Mouse (Mus musculus) adrenal gland, adult (tissue): ENCODE measurements at regions not wholly inside any gene's neighbourhood (a gene's known extent, or its start where the extent isn't known, plus 50 kb on each side); places are given as distances from the start of the nearest gene placed in this dataset.

Experiments used
- DNase-seq, 2 experiments: peaks; one replicate each; pipeline ENCODE4 v3.0.0; 2022 to 2023; ENCODE audit warnings: low spot score in 1 of 2; ENCODE audit not compliant: inconsistent age in 2 of 2

DNA sequence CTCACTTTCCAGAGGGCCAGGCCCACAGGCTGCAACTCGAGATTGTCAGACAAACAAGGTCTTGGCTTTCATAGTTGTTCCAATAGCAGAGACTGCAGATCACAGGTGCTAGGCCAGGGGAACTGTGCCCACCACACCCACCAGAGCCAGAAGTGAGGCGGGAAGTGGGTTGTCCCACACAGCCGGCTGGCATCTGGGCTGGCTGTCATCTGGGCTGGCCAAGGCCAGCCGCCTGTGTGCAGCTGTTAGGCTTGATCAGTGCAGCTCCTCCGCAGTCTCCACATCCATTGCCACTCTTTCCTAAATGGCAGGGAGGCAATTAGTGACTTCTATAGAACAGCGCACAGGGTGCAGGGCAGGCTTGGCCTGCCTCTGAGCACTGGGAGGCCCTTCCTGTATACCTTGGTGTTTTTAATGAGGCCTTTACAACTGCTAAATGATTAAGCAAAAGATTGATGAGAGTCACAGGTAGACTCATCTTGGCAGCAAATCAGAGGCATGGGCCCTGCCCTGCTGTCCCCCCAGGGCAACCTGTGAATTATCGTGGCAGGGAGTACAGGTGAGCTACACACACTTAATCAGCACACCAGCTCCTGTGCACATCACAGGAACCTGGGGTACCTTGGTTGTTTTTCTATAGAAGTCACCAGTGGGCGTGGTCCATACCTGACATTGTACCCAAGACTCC lies 122.9 kb downstream of the Bmp7 start:
- DNase-seq: no peak
